In genomic region chr2:137409611-137410010, GRCm38 (mm10) we compare ENCODE assay signal across 27 mouse cellular contexts.
"Had no signal": no experiment of that assay in that cellular context is flagged by ENCODE, and none has a peak within 500 bp of the region (broad histone marks: within the 10 kb centered on the region; RNA-seq: fewer than 3 reads in every experiment).

No protein-coding gene starts in this region.

- H3K4me3 ChIP-seq: heart, adult 2 months; heart, embryonic 13.5 days; heart, embryonic 15.5 days; hindbrain, embryonic 12.5 days; intestine, embryonic 15.5 days; layer of hippocampus, adult 2 months; left cerebral cortex, adult 2 months; limb, embryonic 10.5 days; limb, embryonic 12.5 days; liver, embryonic 13.5 days had no signal

- H3K9me3 ChIP-seq: heart, embryonic 13.5 days; heart, embryonic 15.5 days; hindbrain, embryonic 12.5 days; intestine, embryonic 15.5 days; limb, embryonic 10.5 days; limb, embryonic 12.5 days; liver, embryonic 13.5 days had no signal

- H3K4me1 ChIP-seq: hindbrain, embryonic 12.5 days; intestine, embryonic 15.5 days; limb, embryonic 10.5 days; limb, embryonic 12.5 days; liver, embryonic 13.5 days had no signal

- H3K27me3 ChIP-seq: heart, embryonic 13.5 days; heart, embryonic 15.5 days; hindbrain, embryonic 12.5 days; intestine, embryonic 15.5 days; limb, embryonic 12.5 days; liver, embryonic 13.5 days had no signal

- H3K36me3 ChIP-seq: heart, embryonic 13.5 days; heart, embryonic 15.5 days; hindbrain, embryonic 12.5 days; intestine, embryonic 15.5 days; limb, embryonic 10.5 days; limb, embryonic 12.5 days; liver, embryonic 13.5 days had no signal

- H3K4me2 ChIP-seq: heart, embryonic 11.5 days; heart, embryonic 13.5 days; heart, embryonic 15.5 days; hindbrain, embryonic 12.5 days; hindbrain, embryonic 14.5 days; intestine, embryonic 15.5 days; limb, embryonic 12.5 days; liver, embryonic 11.5 days; liver, embryonic 13.5 days had no signal

- ATAC-seq: hindbrain, embryonic 16.5 days; inflammation-experienced regulatory T-cells, adult 6 months; intestine, embryonic 15.5 days; intestine, postnatal 0 days had no signal

- H3K27ac ChIP-seq: heart, adult 2 months; heart, embryonic 13.5 days; heart, embryonic 15.5 days; hindbrain, embryonic 12.5 days; hindbrain, embryonic 14.5 days; intestine, embryonic 15.5 days; layer of hippocampus, adult 2 months; left cerebral cortex, adult 2 months; limb, embryonic 10.5 days; limb, embryonic 12.5 days; liver, embryonic 13.5 days had no signal

- H3K9ac ChIP-seq: heart, embryonic 13.5 days; heart, embryonic 15.5 days; hindbrain, embryonic 12.5 days; hindbrain, embryonic 14.5 days; intestine, embryonic 15.5 days; limb, embryonic 12.5 days; liver, embryonic 13.5 days had no signal

- DNase-seq: gastrocnemius, postnatal 14 days; gastrocnemius, postnatal 36 days; heart, adult 11 months; heart, adult 2 months; heart, postnatal 14 days; heart, postnatal 36 days; kidney, adult 18-20 months; kidney, adult 8-10 months; kidney, postnatal 10 days; kidney, postnatal 25 days; kidney, postnatal 4 days; liver; liver, embryonic 13.5 days had no signal
